Mouse (Mus musculus) kidney, adult 2 months (tissue): ENCODE measurements around the gene Map3k20.

ENCODE experiments used
- CTCF ChIP-seq: fragments of 200-500 bp; conservative IDR thresholded peaks from 2 replicates; pipeline ENCODE4 v1.5.1; 2011; ENCODE audit warnings: low read depth, mild to moderate bottlenecking, control low read depth, low read length, moderate library complexity, mixed read lengths; ENCODE audit not compliant: insufficient read depth, insufficient read length
- POLR2A ChIP-seq: fragments of 200-500 bp; IDR thresholded peaks from one replicate; pipeline ENCODE4 v1.6.1; 2011; ENCODE audit warnings: low read depth, low read length, control low read depth

DNA sequence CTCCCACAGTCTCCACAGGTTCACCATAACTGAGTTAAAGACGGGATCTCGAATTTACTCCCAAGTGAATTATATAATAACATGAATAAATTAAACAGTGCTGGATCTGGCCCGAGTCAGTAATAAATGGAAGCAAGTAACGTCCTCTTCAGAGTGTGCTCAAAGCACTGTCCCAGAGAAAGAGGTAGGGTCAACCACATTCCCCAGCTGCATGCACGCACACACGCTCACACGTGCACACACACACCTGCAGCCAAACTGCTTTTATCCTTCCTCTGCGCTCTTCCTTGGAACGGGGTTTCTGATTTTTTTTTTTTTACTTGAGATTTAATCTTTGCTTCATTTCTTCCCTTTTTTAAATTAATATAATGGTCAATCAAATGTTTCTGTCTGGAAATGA, 115.9 kb downstream of the Map3k20 start:
- no peak for TF ChIP-seq POLR2A
- TF ChIP-seq CTCF: no peak
